Mouse (Mus musculus) C2C12 (cell line): ENCODE measurements around the gene Ifi207.

Source experiments
- CEBPB ChIP-seq: IDR thresholded peaks from one replicate; pipeline ENCODE4 v1.6.1; 2011; ENCODE audit warnings: low read depth, mild to moderate bottlenecking, control low read depth, moderate library complexity
- CTCF ChIP-seq: IDR thresholded peaks from one replicate; pipeline ENCODE4 v1.5.1; 2011; ENCODE audit not compliant: control insufficient read depth, insufficient read depth, insufficient read length
- MAX ChIP-seq: IDR thresholded peaks from one replicate; pipeline ENCODE4 v1.6.1; 2011; ENCODE audit warnings: mild to moderate bottlenecking, control low read depth
- MYOD1 ChIP-seq: IDR thresholded peaks from one replicate; pipeline ENCODE4 v1.6.1; 2011; ENCODE audit warnings: low read depth; ENCODE audit not compliant: control insufficient read depth, insufficient read length
- USF1 ChIP-seq: IDR thresholded peaks from one replicate; pipeline ENCODE4 v1.6.1; 2011; ENCODE audit warnings: low read depth, mild to moderate bottlenecking, control low read depth, moderate library complexity

GRCm38 (mm10) chr1:173740537-173740936 is 1.0 kb downstream of the Ifi207 start:
- no peak for TF ChIP-seq CTCF
- TF ChIP-seq CEBPB, result no peak
- TF ChIP-seq MYOD1, result no peak
- TF ChIP-seq MAX, result no peak
- no peak for TF ChIP-seq USF1
